Mouse (Mus musculus) c-Kit-negative CD71-positive TER-119-positive erythroid progenitor cells, embryonic 14.5 days (primary cell): ENCODE results near the gene Omt2b.
"Not testable (repeated sequence)": the region's sequence is repeated elsewhere in the genome, so short reads cannot be mapped to it uniquely, and the experiment has no call there.

Source experiments
- DNase-seq: peaks from one replicate; pipeline ENCODE4 v3.0.0-alpha.2; 2013; ENCODE audit warnings: low read depth, low spot score

Omt2b gene

DNA sequence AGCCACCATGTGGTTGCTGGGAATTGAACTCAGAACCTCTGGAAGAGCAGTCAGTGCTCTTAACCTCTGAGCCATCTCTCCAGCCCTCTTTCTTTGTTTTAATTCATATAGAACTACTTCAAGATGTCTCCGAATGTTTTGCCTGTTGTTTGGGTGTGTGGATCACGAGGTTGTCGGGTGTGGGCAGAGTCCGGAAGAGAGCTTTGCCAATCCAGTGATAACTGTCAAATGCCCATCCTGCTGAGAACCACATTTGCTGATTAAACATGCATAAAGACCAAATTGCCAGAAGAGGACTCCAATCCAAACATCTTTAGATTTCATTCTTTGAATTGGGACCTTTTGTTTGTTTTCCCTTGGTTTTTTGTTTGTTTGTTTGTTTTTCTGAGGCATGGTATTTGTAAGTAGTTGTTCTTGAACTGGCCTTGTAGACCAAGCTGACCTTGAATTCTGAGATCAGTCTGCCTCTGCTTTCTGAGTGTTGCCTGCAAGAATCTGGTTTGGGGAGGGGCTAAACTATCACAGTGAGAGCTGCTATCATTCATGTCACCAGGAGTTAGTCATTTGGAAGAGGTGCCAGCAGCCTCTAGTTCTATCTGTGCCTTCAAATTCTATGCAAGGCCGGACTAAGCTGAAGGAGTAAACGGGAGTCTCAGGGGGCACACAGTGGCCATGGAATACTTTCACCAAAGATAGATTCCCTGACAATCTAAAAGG, 24.3 kb downstream of the Omt2b start:
- DNase-seq: no peak

DNA sequence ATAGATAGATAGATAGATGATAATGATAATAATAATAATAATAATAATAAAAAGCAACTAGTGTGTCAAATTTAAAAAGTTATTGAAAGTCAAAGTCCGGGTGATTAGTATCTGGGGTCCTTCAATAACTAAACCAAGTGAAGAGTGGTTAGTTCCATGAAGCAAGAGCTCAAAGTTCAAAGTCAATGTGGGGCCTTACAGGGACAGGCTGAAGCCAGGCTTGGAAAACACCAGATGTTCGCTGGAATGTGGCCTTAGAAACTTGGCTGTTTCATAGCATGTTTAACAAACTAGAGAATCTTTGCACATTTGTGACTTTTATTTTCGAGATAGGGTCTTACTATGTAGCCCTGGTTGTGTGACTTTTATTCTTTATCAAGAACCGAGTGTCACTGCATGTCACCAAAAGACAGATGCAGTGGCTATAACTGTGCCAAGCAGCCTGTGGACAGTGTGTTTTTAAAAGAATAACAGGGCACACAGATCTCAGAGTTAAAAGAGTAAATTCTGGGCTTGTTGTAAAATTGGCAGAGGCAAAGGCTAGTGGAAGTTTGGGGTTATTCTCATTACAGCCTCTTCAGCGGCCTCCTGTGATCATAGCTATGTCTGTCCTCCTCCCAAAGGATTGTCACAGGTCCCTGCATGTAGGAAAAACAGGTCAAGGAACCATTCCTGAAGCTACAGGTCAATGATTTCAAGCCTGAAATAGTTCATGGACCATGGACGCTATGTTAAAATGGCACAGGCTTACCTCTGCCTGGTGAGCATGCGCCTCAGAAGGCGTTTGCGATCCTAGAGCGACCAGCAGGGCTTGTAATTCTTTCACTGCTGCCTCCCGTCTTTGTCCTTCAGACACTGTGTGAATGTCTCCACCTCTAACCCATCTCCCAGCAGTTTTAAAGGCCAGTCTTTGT, 27.5 kb downstream of the Omt2b start:
- DNase-seq: no peak

DNA sequence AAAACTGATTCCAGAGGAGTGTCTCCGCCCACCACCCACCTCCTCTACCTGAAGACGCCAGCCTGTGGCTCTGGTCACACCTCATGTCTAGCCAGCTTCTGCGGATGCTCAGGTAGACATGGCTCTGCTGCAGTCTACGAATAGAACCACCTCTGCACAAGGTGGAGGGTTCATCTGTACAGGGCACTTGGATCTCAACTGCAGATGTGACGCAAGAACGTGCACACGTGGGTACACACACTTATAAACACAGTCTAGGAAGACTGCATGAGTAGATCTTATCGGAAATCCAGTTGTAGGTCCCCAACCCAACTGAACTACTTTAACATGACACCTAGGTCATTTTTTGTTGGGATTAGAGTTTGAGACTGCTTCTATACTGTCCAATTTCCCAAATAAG, 28.2 kb downstream of the Omt2b start, which contains the start of gene Gsta2:
TSS of gene Gsta2 (minus strand) at position 178 of the 400 bp plus-strand sequence.
- DNase-seq: no peak

GRCm38 (mm10) chr9:78358053-78358452, 30.7 kb downstream of the Omt2b start:
- peak; percentile 27 for DNase-seq

DNA sequence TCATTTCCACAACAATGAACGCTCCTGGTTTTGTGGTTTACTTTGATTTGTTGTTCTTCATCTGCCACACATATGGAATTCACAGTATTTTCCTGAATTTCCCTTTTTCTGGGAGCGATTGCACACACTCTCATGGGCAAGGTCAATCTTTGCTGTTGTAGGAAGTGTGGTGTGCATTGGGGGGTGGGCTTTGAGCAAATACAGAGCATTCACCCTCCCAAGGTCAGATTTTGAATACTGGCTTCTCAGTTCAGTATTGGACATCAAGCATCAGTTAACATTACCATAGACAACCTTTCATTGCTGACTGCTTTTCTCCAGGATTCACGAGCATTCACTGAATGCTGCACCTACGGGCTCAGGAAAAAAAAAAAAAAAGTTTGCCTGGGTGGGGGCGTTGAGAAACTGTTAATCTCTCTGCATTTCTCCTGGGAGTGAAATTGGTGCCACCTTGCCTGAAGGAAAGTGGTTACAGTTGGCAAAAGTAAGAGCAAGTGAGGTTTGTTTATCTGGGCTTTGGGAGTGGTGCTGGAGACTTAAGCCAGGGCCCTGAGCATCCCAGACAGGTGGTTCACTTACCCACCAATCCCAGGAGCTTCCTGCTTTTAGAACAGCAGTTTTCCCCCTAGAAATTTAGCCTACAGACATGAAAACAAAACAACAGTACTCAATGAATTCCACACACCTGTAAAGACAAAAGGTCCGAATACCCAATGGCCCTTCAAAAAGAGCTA, 32.5 kb downstream of the Omt2b start:
- DNase-seq: no peak

DNA sequence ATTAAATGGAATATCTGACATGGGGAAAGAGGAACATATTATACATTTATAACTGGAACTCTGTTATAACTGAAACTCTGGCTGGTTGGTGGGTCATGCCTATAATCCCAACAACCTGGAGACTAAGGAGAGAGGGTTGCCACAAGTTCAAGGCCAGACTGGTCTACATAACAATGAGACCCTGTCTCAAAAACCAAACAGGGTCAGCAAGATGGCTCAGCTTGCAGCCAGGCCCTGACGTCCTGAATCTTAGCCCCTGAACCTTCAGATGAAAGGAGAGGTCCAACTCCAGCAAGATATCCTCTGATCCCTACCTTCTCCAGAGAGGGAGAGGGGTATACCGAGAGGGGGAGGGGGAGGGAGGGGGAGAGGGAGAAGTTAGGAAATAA, 33.1 kb downstream of the Omt2b start:
- DNase-seq: no peak

GRCm38 (mm10) chr9:78363374-78363773, 36.0 kb downstream of the Omt2b start:
- DNase-seq: no peak

- no peak for DNase-seq
These were observed 37.3 kb downstream of the Omt2b start for GRCm38 (mm10) chr9:78364701-78365100.

GRCm38 (mm10) chr9:78365850-78366544, 38.6 kb downstream of the Omt2b start:
- no peak for DNase-seq

- DNase-seq: not testable (repeated sequence)
These were observed 40.6 kb downstream of the Omt2b start, which contains the start of gene Dppa5a for GRCm38 (mm10) chr9:78367959-78368358. TSS of gene Dppa5a (minus strand) at chr9:78368177.

DNA sequence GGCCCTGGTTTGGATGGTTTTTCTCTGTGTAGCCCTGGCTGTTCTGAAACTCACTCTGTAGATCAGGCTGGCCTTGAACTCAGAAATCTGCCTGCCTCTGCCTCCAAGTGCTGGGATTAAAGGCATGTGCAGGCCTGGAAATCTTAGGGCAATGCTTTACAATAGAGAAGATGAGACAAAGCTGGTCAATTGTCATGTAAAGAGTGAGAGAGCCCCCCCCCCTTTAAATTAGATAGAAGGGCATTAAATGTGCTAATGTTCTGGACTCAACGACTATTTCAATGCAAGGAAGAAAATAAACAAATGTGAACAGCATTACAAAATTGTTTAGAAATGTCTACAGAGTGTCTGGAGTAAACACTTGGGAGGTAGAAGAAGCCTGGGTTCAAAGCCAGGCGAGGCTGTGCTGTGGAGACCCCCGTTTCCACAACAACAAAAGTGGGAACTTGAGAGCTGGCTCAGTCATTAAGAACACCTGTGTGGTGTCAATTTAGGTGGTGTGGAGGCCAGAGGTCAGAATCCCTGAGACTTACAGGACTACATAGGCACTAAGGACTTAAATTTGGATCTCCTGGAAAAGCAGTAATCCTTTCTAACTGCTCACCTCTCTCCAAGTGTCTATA, 41.4 kb downstream of the Omt2b start:
- DNase-seq: no peak

DNA sequence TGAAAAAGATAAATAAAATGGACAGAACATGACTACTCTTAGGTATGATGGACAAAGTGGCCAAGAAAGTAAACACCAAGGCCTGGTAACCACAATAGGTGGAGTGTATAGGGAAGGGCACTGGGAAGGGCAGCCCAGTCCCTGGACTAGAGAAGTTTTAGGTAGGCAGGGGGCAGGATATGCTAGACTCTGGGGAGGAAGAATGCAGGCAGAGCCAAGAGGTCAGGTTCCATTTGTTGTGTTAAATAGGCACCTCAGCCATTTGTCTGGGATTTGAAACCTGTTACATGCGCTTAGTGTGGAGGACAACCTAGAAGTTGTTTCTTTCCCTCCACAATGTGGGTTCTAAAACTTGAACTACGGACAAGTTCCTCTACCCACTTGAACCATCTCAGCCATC, 42.0 kb downstream of the Omt2b start:
- no peak for DNase-seq

- DNase-seq: no peak
These were observed 42.4 kb downstream of the Omt2b start for GRCm38 (mm10) chr9:78369786-78370185.

DNA sequence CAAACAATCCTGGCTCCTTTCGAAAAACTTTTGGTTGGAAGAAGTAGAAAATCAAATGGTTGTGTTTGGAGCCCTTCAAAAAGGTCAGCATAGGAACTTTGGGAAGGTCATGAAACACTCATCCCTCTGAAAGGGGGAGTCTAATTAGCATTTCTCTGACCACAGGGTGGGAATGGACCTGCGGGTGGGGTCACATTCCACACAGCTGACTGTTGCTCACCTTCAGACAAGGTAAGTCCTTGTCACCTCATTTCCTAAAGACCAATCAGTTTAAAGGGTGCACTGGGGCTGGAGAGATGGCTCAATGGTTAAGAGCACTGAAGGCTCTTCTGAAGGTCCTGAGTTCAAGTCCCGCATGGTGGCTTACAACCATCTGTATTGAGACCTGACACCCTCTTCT, 44.1 kb downstream of the Omt2b start:
- DNase-seq: no peak

DNA sequence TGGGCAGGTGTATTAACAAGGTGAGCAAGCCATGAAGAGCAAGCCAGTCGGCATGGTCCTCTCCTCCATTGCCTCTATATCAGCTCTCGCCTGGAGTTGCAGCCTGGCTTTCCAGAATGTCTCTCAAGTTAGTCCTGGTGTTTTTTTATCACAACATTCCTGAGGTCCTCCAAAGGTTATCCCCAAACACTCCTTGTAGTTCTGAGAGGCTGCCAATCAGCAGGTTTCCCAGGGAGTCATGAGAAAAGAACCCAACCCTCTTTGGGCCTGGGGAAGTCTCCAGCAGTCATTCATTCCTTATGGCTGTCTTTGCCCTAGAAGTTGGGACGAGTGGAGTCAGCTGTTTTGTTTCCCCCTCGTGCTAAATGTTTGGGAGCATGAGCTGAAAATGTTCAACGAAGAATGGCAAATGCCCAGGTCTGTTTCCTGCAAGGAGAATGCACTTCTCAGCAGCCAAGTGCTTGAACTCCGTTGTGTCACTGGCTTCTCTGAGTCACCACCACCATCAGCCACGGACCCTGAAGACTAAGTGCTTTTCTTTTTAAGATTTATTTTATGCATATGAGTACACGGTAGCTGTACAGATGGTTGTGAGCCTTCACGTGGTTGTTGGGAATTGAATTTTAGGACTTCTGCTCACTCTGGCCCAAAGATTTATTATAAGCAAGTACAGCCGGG, 45.6 kb downstream of the Omt2b start:
- no peak for DNase-seq

DNA sequence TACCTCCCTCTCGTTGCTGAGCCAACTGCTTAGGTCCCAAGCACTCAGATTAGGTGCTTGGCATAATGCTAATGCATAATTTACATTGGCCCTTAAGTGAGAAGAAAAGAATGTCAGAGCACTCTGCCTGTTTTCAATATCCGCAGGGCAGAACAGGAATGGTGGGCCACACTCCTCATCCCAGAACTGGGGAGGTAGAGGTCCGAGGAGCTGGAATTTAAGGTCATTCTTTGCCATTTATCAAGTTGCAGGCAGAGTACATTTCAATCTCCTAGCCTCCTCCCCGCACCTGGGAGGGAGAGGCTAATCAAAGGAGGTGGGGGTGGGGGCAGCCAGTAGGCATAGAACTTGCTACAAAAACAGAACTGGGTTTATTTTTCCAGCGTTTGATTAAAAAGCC, 47.0 kb downstream of the Omt2b start:
- DNase-seq: no peak

GRCm38 (mm10) chr9:78374885-78375389, 47.5 kb downstream of the Omt2b start:
- no peak for DNase-seq

GRCm38 (mm10) chr9:78375486-78375885, 48.1 kb downstream of the Omt2b start:
- no peak for DNase-seq

GRCm38 (mm10) chr9:78377546-78377945, 50.2 kb downstream of the Omt2b start:
- no peak for DNase-seq

DNA sequence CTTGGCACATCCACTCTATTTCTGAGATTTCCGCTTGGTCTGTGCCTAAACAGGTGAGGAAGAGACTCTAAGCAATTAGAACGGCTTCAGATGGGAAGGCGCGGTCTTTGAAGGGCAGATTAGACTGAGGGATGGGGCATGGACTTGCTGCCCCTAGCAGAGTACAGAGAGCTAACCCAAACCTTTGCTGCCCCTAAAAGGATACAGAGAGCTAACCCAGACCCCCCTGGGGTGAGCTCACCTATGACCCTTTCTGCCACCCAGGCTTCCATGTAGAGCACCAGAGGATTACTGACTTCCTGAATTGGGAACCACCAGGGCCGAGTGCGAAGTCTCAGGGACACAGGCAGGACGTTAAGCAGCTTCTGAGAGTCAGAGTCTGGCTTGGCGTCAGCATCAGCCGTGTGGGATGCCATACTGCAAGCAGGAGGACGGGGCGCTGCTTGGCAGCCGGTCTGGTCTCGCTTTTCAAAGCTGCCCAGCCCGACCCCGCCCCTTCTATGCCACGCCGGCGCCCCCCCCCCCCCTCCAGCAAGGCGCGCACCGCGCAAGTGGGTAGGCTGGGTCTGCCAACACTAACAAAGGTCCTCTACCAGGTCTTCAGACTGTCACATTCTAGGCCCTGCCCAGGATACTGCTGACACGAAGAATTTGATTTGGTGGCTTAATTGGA, 50.9 kb downstream of the Omt2b start, which contains the start of gene Ooep:
TSS of gene Ooep (minus strand) at position 613 of the 673 bp plus-strand sequence.
- no peak for DNase-seq
